Mouse (Mus musculus): ENCODE measurements around the gene Ccdc97.
"Not testable (repeated sequence)": the region's sequence is repeated elsewhere in the genome, so short reads cannot be mapped to it uniquely, and the experiment has no call there.

Gene Ccdc97

GRCm38 (mm10) chr7:25718788-25719417 is at the start of gene Ccdc97:
Gene Ccdc97, minus strand, starts transcription at chr7:25719088.
- DNase-seq (ENCODE audit: low read depth): peak; percentile 96

GRCm38 (mm10) chr7:25768229-25768628 is 49.3 kb upstream of the Ccdc97 start:
- DNase-seq (ENCODE audit: low read depth): no peak

GRCm38 (mm10) chr7:25766108-25766507 is 47.2 kb upstream of the Ccdc97 start:
- DNase-seq (ENCODE audit: low read depth): no peak

- no peak for DNase-seq (ENCODE audit: low read depth)
Measured at GRCm38 (mm10) chr7:25764221-25764620, 45.3 kb upstream of the Ccdc97 start.

GRCm38 (mm10) chr7:25763678-25764077 is 44.8 kb upstream of the Ccdc97 start:
- DNase-seq (ENCODE audit: low read depth): no peak

- DNase-seq (ENCODE audit: low read depth): no peak
Measured at GRCm38 (mm10) chr7:25761354-25761753, 42.5 kb upstream of the Ccdc97 start.

- peak; percentile 92 for DNase-seq (ENCODE audit: low read depth)
Measured at GRCm38 (mm10) chr7:25756011-25756410, 37.1 kb upstream of the Ccdc97 start.

GRCm38 (mm10) chr7:25755468-25755833 is 36.6 kb upstream of the Ccdc97 start:
- DNase-seq (ENCODE audit: low read depth): no peak

GRCm38 (mm10) chr7:25754738-25755467 is 36.0 kb upstream of the Ccdc97 start, which contains the start of gene Hnrnpul1:
Gene Hnrnpul1, minus strand, starts transcription at chr7:25754757.
- peak; percentile 100 for DNase-seq (ENCODE audit: low read depth)

GRCm38 (mm10) chr7:25754439-25754737 is 35.5 kb upstream of the Ccdc97 start:
- no peak for DNase-seq (ENCODE audit: low read depth)

- peak; percentile 34 for DNase-seq (ENCODE audit: low read depth)
Measured at GRCm38 (mm10) chr7:25753643-25754438, 35.0 kb upstream of the Ccdc97 start.

- DNase-seq (ENCODE audit: low read depth): no peak
Measured at GRCm38 (mm10) chr7:25753076-25753475, 34.2 kb upstream of the Ccdc97 start.

GRCm38 (mm10) chr7:25746844-25747243 is 28.0 kb upstream of the Ccdc97 start:
- DNase-seq (ENCODE audit: low read depth): no peak

GRCm38 (mm10) chr7:25738277-25738676 is 19.4 kb upstream of the Ccdc97 start:
- DNase-seq (ENCODE audit: low read depth): no peak

GRCm38 (mm10) chr7:25736920-25737319 is 18.0 kb upstream of the Ccdc97 start:
- DNase-seq (ENCODE audit: low read depth): peak; percentile 23

GRCm38 (mm10) chr7:25734991-25735390 is 16.1 kb upstream of the Ccdc97 start:
- no peak for DNase-seq (ENCODE audit: low read depth)

- no peak for DNase-seq (ENCODE audit: low read depth)
Measured at GRCm38 (mm10) chr7:25731294-25732055, 12.6 kb upstream of the Ccdc97 start.

GRCm38 (mm10) chr7:25729862-25730261 is 11.0 kb upstream of the Ccdc97 start:
- DNase-seq (ENCODE audit: low read depth): no peak

GRCm38 (mm10) chr7:25729396-25729795 is 10.5 kb upstream of the Ccdc97 start:
- DNase-seq (ENCODE audit: low read depth): no peak

GRCm38 (mm10) chr7:25727800-25728199 is 8.9 kb upstream of the Ccdc97 start:
- DNase-seq (ENCODE audit: low read depth): no peak

GRCm38 (mm10) chr7:25725886-25726285 is 7.0 kb upstream of the Ccdc97 start:
- no peak for DNase-seq (ENCODE audit: low read depth)

- DNase-seq (ENCODE audit: low read depth): not testable (repeated sequence)
Measured at GRCm38 (mm10) chr7:25721776-25722175, 2.9 kb upstream of the Ccdc97 start.

Measured in naive thymus-derived CD4-positive, alpha-beta T cell, adult 2 months (primary cell).